Mouse (Mus musculus) hindbrain, embryonic 12.5 days (tissue): ENCODE measurements around the gene Itpripl2. TPM values are rescaled to one million over a fixed set of nuclear protein-coding genes. Genes with fewer than 3 reads are reported as not detected.
A peak's percentile ranks its signal among the peaks of the same experiment; 100 is the strongest.

ENCODE experiments used
- ATAC-seq: fragments of 200-750 bp; cut with Nextera tagmentation; 2 replicates; pipeline ENCODE4 v1.8.0; 2017; ENCODE audit warnings: moderate TSS enrichment; ENCODE audit not compliant: low FRiP score
- H3K27ac ChIP-seq: fragments of 300-500 bp; sonication (generic); 2 replicates; pipeline ENCODE4 v1.5.1; 2016; ENCODE audit warnings: mild to moderate bottlenecking
- H3K27me3 ChIP-seq: fragments of 300-500 bp; sonication (generic); 2 replicates; pipeline ENCODE4 v1.6.1; 2016; ENCODE audit warnings: mild to moderate bottlenecking
- H3K36me3 ChIP-seq: fragments of 300-500 bp; sonication (generic); 2 replicates; pipeline ENCODE4 v1.6.1; 2016; ENCODE audit warnings: mild to moderate bottlenecking
- H3K4me1 ChIP-seq: fragments of 300-500 bp; sonication (generic); 2 replicates; pipeline ENCODE4 v1.6.1; 2016
- H3K4me2 ChIP-seq: fragments of 300-500 bp; sonication (generic); replicated peaks from 2 replicates; pipeline ENCODE4 v1.6.1; 2016; ENCODE audit warnings: mild to moderate bottlenecking
- H3K4me3 ChIP-seq: fragments of 300-500 bp; sonication (generic); 2 replicates; pipeline ENCODE4 v1.5.1; 2016; ENCODE audit warnings: mild to moderate bottlenecking
- H3K9ac ChIP-seq: fragments of 300-500 bp; sonication (generic); 2 replicates; pipeline ENCODE4 v1.6.1; 2016; ENCODE audit warnings: mild to moderate bottlenecking, moderate library complexity
- H3K9me3 ChIP-seq: fragments of 300-500 bp; sonication (generic); replicated peaks from 2 replicates; pipeline ENCODE4 v1.6.1; 2016; ENCODE audit warnings: mild to moderate bottlenecking
- WGBS: fragments of 180-500 bp; shearing (Covaris S2); methylation state at CpG from one replicate; pipeline ENCODE4 v1.1.7; 2016; 5-methylcytosine and 5-hydroxymethylcytosine counted together
- polyA plus RNA-seq: library from polyadenylated mRNA; unstranded; fragments of >200 nt; fragmentation: Nextera tagmentation; extraction: Ambion mirVana; gene quantifications from 2 replicates; pipeline ENCODE4 v1.2.1, GENCODE M21; 2016

Itpripl2 gene
- polyA plus RNA-seq: 3.4 and 3.9 TPM in 2 replicates

DNA sequence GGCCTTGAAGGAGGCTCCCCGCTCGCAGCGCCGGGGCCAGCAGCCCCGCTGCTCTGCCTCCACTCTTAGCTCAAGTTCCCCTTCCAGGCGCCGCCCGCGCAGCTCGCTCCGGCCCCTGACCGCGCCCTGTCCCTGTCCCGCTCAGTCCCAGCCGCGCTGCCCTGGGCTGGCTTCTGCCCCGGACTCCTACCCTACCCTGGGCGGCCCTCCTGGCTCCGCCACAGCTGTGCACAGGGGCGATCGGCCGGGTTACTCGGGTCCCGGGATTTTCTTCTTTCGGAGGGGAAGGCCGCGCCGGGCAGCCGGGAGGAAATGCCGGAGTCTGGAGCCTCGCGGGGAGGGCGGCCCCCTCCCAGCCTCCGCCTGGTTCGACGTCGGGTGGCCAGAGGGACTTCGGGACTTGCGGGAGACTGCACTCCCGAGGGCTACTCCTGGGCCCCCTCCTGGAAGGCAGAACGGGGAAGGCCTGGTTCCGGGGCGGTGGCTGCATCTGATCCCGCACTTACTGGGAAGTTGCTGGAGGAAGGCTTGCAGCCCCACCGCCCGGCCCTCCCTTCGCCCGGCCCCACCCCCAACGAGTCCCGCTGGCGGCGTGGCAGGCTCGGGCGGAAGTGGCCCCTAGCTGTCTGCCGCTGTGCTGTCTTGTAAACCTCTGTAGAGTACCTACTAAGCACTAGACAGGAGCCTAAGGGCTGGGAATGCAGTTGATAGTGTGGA, at the start of gene Itpripl2:
TSS of gene Itpripl2 (minus strand) at position 545 of the 717 bp plus-strand sequence.
- no peaks in the 10 kb centered on the region for H3K36me3 ChIP-seq
- peak within 1 kb of the TSS; percentile 66 for H3K9ac ChIP-seq
- WGBS: under 1% methylated on average over 54 of the region's 55 CpGs
- H3K4me1 ChIP-seq: peaks cover 21% of the 10 kb centered on the region
- peak within 1 kb of the TSS; percentile 44 for H3K4me3 ChIP-seq
- peak; percentile 80 for ATAC-seq
- peak within 1 kb of the TSS; percentile 58 for H3K4me2 ChIP-seq
- H3K27me3 ChIP-seq: peaks cover 60% of the 10 kb centered on the region
- no peak within 1 kb of the TSS for H3K27ac ChIP-seq
- H3K9me3 ChIP-seq: no peaks in the 10 kb centered on the region

DNA sequence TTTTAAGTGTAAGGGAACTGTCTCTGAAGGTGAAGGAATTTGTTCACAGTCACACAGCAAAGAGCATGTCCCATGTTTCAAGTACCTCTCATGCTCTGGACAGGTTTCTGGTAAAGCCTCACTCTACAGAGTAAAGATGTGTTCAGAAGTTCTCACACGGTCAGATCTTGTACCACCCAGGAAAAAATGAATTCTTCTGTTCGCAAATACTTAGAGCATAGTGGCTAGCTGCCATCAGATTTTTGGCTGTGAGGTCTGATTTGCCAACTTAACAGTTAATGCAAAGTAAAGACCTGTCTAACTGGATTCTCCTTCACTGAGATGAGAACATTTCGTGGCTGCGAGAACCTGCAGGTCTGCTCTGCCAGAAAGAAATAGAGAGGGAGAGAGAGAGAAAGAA, 43.3 kb upstream of the Itpripl2 start:
- Histone ChIP-seq H3K27ac (no peak overlapping the region), H3K4me2 (no peak overlapping the region), H3K27me3 (no peaks in the 10 kb centered on the region), H3K36me3 (peaks cover 11% of the 10 kb centered on the region; the same call in 1 of the 2 replicates), H3K9me3 (no peaks in the 10 kb centered on the region), H3K9ac (no peak overlapping the region), H3K4me3 (no peak overlapping the region), H3K4me1 (0 out of 2 replicates have a peak, but pooled peaks cover 2% of the 10 kb centered on the region)
- 93% methylated on average over 4 of the region's 4 CpGs for WGBS
- no peak for ATAC-seq

DNA sequence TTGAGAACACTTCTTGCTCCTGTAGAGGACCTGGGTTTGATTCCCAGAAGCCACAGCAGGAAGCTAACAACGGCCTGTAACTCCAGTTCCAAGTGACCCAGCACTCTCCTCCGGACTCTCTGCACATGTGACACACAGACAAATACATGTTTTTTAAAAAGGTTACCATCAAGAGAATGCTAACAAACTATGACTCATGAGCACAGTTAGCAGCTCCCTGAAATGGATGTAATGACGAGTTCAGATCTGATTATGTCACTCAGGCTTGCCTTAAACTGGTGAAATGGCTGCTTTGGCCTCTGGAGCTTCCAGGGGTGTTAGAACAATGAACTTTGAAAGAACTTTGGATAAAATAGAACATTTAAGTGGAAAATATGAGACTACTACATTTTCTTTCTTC, 42.6 kb upstream of the Itpripl2 start:
- 75% methylated on average over 3 of the region's 3 CpGs for WGBS
- no peak for ATAC-seq
- no peak overlapping the region for H3K4me2 ChIP-seq

DNA sequence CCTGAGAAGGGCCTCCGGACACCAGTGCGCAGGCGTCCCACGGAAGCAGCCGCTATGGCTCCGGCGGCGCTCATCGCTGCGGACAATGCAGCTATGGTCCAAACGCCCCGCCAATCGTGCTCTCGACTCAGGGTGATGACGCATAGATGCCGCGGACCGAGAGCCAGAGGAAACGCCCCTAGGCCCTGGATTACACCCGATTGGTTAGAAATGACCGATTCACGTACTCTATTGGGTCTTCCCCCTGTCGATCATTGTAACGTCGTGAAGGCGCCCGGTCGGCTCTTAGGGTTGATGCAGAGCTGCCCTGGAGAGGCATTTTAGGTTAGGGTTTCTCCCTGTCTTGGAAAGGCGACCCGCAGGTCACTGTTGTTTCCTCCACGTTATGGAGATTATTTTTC, 41.4 kb upstream of the Itpripl2 start, which contains the start of gene Coq7:
TSS of gene Coq7 (minus strand) at position 179 of the 401 bp plus-strand sequence.
- peak within 1 kb of the TSS; percentile 67 for H3K9ac ChIP-seq
- H3K4me2 ChIP-seq: peak within 1 kb of the TSS; percentile 71
- WGBS: under 1% methylated on average over 31 of the region's 31 CpGs
- H3K27me3 ChIP-seq: no peaks in the 10 kb centered on the region
- peak within 1 kb of the TSS; percentile 67 for H3K4me3 ChIP-seq
- ATAC-seq: peak; percentile 99
- peak within 1 kb of the TSS; percentile 97 for H3K27ac ChIP-seq
- H3K9me3 ChIP-seq: no peaks in the 10 kb centered on the region
- 0 out of 2 replicates have a peak, but pooled peaks cover 2% of the 10 kb centered on the region for H3K4me1 ChIP-seq
- H3K36me3 ChIP-seq: peaks cover 5% of the 10 kb centered on the region; the same call in 1 of the 2 replicates

More for the DNA sequence above, 42.6 kb upstream of the Itpripl2 start:
- no peak overlapping the region for H3K27ac ChIP-seq
- H3K9me3 ChIP-seq: no peaks in the 10 kb centered on the region
- no peak overlapping the region for H3K9ac ChIP-seq
- H3K4me1 ChIP-seq: 0 out of 2 replicates have a peak, but pooled peaks cover 2% of the 10 kb centered on the region
- H3K36me3 ChIP-seq: peaks cover 9% of the 10 kb centered on the region; the same call in 1 of the 2 replicates
- H3K4me3 ChIP-seq: no peak overlapping the region
- no peaks in the 10 kb centered on the region for H3K27me3 ChIP-seq

DNA sequence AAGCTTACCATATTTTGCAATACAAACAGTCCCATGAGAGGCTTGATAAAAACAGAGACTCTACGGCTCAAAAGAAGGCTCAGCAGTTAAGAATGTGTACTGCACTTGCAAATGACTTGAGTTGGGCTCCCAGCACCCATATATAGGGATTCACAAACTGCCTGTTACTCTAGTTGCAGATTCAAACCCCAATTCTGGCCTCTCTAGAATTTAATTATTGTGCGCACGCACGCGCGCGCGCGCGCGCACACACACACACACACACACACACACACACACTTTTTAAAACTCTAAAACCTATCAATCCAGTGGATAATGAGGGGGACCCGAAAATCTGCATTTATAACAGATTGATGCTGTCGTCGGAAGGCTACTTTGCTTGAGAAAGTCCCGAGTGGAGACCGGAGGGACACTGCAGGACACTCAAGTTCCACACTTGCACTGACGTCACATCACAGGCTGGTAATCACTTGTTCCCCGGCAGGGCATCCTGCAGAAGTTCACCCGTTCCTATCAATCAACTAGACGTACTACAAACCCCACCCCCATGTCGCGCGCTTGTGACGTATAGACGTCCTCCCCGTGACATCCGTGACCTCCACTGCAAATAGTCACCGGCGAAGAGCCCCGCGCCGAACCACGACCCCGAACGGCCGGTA, 40.9 kb upstream of the Itpripl2 start:
- Histone ChIP-seq H3K9me3 (no peaks in the 10 kb centered on the region), H3K4me1 (0 out of 2 replicates have a peak, but pooled peaks cover 2% of the 10 kb centered on the region), H3K9ac (peak overlapping the region; percentile 66), H3K27ac (peak overlapping the region; percentile 97), H3K36me3 (peaks cover 8% of the 10 kb centered on the region), H3K27me3 (no peaks in the 10 kb centered on the region), H3K4me2 (peak overlapping the region; percentile 71), H3K4me3 (peak overlapping the region; percentile 67)
- 2% methylated on average over 36 of the region's 36 CpGs for WGBS
- peak; percentile 96 for ATAC-seq

DNA sequence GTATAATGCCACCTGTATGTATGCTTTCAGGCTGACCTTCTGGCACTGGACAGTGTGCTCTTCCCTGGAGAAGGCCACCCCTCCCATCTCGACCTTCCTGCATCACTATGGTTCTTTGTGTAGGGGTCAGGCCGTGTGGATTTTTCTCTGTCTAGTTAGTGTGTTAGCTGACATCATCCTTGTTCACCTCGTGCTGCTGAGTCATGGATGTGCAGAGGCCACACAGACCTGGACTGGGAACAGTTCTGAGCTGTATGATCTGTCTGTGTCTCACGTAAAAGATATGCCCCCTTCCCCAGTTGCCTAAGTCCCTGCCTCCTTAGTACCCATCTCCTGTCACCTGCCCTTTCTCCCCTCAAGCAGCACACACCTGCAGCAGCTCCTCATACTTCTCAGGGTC, 35.2 kb upstream of the Itpripl2 start:
- Histone ChIP-seq H3K9me3 (no peaks in the 10 kb centered on the region), H3K4me2 (no peak overlapping the region), H3K4me3 (no peak overlapping the region), H3K4me1 (no peaks in the 10 kb centered on the region), H3K27ac (no peak overlapping the region), H3K27me3 (no peaks in the 10 kb centered on the region), H3K9ac (no peak overlapping the region), H3K36me3 (peaks cover 31% of the 10 kb centered on the region)
- no peak for ATAC-seq
- WGBS: 80% methylated on average over 4 of the region's 4 CpGs

DNA sequence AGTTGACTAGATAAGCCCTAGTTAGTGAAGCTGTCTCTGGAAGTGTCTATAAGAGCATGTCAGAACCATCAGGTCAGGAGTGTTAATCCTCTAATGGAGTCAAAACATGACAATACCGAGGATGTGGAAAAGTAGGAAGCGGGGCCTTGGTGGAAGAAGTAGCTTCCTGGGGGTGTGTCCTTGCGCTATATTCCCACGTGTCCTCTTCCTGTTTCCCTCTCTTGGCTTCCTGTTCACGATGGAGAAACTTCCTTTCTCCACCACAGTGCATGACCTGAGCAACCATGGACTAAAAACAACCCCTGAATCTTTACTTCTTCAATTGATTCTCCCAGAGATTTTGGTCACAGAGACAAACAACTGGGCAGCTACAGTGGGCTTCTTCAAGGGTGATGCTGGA, 30.3 kb upstream of the Itpripl2 start:
- Histone ChIP-seq H3K9me3 (no peaks in the 10 kb centered on the region), H3K9ac (no peak overlapping the region), H3K27ac (no peak overlapping the region), H3K4me2 (no peak overlapping the region), H3K27me3 (no peaks in the 10 kb centered on the region; the same call in 1 of the 2 replicates), H3K36me3 (peaks cover 18% of the 10 kb centered on the region), H3K4me3 (no peak overlapping the region), H3K4me1 (peaks cover 6% of the 10 kb centered on the region; the same call in 1 of the 2 replicates)
- whole genome bisulfite sequencing: 92% methylated on average over 5 of the region's 5 CpGs
- no peak for ATAC-seq

DNA sequence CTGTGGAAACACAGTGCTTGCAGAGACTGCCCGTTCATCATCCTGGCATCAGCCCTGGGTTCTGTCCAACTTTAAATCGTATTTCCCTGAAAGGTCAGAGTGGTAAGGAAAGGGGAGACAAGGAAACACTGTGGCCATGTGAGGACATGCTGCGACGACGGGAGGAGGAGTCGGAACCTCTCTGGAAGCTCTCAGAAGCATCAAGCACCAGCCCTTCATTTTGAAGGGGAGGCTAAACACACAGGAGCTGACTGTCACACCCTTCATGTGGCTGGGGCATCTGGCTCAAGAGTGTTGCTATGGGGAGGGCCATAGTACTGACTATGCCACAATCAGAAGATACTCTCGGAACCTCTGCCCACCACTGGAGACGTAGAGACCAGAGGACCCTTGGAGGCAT, 27.9 kb upstream of the Itpripl2 start:
- Histone ChIP-seq H3K4me2 (no peak overlapping the region), H3K4me1 (peaks cover 6% of the 10 kb centered on the region; the same call in 1 of the 2 replicates), H3K36me3 (no peaks in the 10 kb centered on the region), H3K9ac (no peak overlapping the region), H3K27ac (no peak overlapping the region), H3K27me3 (no peaks in the 10 kb centered on the region; the same call in 1 of the 2 replicates), H3K9me3 (no peaks in the 10 kb centered on the region), H3K4me3 (no peak overlapping the region)
- WGBS: 87% methylated on average over 8 of the region's 8 CpGs
- ATAC-seq: no peak

DNA sequence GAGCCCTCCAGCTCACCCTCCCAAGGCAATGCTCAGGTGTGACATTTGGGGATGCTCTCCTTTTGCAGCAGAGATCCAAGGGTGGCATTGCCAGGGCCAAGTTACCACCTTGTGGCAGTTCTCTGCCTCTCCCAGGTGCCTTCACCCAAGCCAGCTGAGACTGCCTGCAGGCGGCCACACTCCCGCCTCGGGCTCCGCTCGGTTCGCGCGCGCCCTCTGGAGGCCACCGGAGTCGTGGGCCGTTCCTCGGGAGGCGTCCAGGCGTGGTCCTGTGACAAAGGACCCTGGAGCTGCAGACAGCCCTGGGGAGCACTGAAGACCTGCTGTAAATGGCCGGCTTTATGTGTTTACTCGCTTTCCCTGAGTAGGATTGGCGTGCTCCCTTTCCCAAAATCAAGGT, 26.9 kb upstream of the Itpripl2 start:
- Histone ChIP-seq H3K4me1 (peaks cover 6% of the 10 kb centered on the region; the same call in 1 of the 2 replicates), H3K4me2 (no peak overlapping the region), H3K9ac (no peak overlapping the region), H3K27ac (no peak overlapping the region), H3K9me3 (no peaks in the 10 kb centered on the region), H3K36me3 (no peaks in the 10 kb centered on the region), H3K27me3 (no peaks in the 10 kb centered on the region; the same call in 1 of the 2 replicates), H3K4me3 (no peak overlapping the region)
- WGBS: 3% methylated on average over 18 of the region's 18 CpGs
- peak; percentile 78 for ATAC-seq

DNA sequence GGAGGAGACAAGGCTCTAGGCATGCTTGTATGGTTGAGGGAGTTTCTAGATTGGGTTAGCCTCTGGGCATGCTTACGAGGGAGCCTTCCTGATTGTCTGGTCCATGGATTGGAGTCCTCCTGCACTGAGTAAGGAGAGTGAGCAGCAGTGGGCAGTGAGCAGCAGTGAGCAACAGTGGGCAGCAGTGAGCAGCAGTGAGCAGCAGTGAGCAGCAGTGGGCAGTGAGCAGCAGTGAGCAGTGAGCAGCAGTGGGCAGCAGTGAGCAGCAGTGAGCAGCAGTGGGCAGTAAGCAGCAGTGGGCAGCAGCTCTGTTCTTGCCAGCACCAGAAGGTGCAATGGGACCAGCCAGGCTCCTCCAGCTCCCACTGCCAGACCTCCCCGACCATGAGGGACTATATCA, 26.0 kb upstream of the Itpripl2 start:
- H3K27ac ChIP-seq: no peak overlapping the region
- no peak for ATAC-seq

DNA sequence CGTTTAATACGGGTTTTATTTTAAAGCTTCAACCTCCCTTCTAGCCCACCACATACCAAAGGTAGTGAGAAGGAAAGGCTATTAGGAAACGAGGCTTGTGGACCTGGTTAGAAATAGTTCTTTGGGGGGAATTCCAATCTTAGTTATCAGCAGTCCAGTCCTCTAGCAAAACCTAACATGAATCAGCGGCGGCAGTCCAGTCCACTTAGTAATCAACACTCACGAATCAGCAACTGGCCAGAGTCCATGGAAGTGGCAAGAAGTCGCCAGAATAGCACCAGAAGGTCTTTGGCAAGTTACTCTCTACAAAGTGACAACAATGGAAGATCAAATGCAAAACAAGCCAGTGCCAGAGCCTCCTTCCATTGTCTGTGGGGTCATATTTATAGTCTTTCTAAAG, 16.8 kb upstream of the Itpripl2 start:
- Histone ChIP-seq H3K4me1 (0 out of 2 replicates have a peak, but pooled peaks cover 3% of the 10 kb centered on the region), H3K4me3 (no peak overlapping the region), H3K9me3 (no peaks in the 10 kb centered on the region), H3K9ac (no peak overlapping the region), H3K4me2 (no peak overlapping the region), H3K27ac (no peak overlapping the region), H3K27me3 (no peaks in the 10 kb centered on the region), H3K36me3 (no peaks in the 10 kb centered on the region)
- WGBS: 82% methylated on average over 7 of the region's 7 CpGs
- no peak for ATAC-seq

More for the DNA sequence above, 26.0 kb upstream of the Itpripl2 start:
- 62% methylated on average over 2 of the region's 2 CpGs for WGBS
- Histone ChIP-seq H3K4me2 (no peak overlapping the region), H3K9ac (no peak overlapping the region), H3K27me3 (no peaks in the 10 kb centered on the region; the same call in 1 of the 2 replicates), H3K9me3 (no peaks in the 10 kb centered on the region), H3K36me3 (no peaks in the 10 kb centered on the region), H3K4me1 (peaks cover 6% of the 10 kb centered on the region; the same call in 1 of the 2 replicates), H3K4me3 (no peak overlapping the region)

DNA sequence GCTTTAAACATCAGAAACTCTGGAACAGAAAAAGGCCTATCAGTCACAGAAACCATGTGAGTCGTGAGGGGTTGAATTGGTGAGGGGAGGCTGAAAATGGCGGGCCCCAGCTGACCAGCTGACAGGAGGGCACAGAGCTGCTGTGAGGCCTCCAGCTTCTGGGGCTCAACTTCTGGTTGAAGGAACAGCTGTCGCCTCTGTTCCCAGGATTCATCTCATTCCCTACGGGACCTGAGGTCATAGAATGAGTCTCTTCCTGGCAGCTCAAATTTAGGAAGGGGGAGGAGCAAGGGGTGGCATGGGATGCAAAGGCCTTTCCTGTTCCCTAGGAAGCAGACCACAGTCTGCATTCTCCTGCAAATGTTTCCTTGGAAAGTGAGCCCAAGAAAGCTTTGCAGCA, 12.1 kb upstream of the Itpripl2 start:
- H3K36me3 ChIP-seq: no peaks in the 10 kb centered on the region
- H3K27me3 ChIP-seq: no peaks in the 10 kb centered on the region
- H3K27ac ChIP-seq: no peak overlapping the region
- H3K4me1 ChIP-seq: 0 out of 2 replicates have a peak, but pooled peaks cover 3% of the 10 kb centered on the region
- ATAC-seq: no peak
- H3K9ac ChIP-seq: no peak overlapping the region
- H3K9me3 ChIP-seq: no peaks in the 10 kb centered on the region
- H3K4me2 ChIP-seq: no peak overlapping the region
- no peak overlapping the region for H3K4me3 ChIP-seq
- WGBS: 67% methylated on average over 4 of the region's 4 CpGs
